Mouse (Mus musculus) thymus, adult 2 months (tissue): ENCODE results near the gene Wfdc6a.

Source experiments
- CTCF ChIP-seq: fragments of 200-500 bp; IDR thresholded peaks from 2 replicates; pipeline ENCODE4 v1.5.1; 2012; ENCODE audit warnings: mild to moderate bottlenecking, control low read depth, low read length, moderate library complexity, borderline replicate concordance; ENCODE audit not compliant: control insufficient read depth, poor library complexity, insufficient read depth; ENCODE audit errors: extremely low read depth
- POLR2A ChIP-seq: fragments of 200-500 bp; IDR thresholded peaks from 2 replicates; pipeline ENCODE4 v1.6.1; 2012; ENCODE audit warnings: mild to moderate bottlenecking, low read length, control low read depth, moderate library complexity; ENCODE audit not compliant: control insufficient read depth, poor library complexity, insufficient read depth; ENCODE audit errors: extremely low read depth

GRCm38 (mm10) chr2:164537003-164537402 lies 48.2 kb downstream of the Wfdc6a start:
- TF ChIP-seq CTCF (no peak), POLR2A (no peak)
